Mouse (Mus musculus) retina, embryonic 14.5 days (tissue): ENCODE results near the gene Elovl1.

Experiments used
- DNase-seq: peaks from one replicate; pipeline ENCODE4 v3.0.0-alpha.2; 2015; ENCODE audit warnings: low spot score

Gene Elovl1

DNA sequence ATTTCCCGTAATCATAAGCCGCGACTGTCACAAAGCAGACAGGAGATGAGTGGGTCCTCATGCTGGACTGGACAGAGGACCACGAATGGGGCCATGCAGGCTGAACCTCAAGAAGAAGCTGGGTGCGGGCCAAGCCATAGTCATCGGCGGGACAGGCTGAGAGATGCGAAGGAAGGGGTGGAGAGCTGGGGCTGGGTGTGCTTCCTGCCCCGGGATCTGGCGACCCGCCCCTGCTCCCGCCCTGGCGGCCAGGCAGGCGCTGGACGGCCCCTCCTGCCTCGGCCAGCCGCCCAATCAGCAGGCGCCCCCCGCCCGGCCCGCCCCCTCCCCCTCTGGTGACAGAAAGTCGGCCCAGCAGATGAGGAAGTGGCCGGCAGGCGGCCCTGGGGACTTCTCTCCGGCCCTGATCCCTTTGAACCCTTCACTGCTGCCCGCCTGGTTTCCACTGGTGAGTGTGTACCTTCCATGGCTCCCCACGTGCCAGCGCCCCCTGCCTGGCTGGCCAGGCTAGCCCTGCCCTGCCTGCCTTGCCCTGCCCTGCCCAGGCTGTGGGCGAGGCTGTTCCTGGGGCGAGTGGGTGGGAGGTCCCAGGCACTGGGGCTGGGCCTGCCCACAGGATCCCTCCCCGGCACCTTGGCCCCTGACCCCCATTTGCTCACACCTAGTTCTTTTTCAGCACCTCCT lies at the start of gene Elovl1:
Gene Elovl1, plus strand, starts transcription at position 326 of the 684 bp plus-strand sequence.
- peak; percentile 87 for DNase-seq

DNA sequence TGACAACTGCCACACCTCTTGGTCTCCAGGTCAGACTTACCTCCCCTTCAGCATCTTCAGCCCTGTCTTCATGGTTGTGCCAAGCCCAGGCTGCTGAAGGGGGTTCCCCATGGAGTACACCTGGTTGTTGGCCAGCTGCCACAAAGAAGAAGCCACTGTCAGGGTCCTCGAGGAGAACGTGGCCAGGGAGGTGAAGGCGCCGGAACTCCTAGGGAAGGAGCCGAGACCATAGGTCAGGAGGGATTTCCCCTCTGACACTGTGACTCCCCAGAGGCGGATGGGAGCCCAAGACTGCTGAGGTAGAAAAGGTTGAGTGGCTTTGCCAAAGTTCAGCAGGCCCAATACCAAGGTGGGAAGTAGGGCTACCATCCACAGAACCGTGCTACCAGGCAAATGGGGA lies 44.6 kb upstream of the Elovl1 start:
- DNase-seq, result no peak

DNA sequence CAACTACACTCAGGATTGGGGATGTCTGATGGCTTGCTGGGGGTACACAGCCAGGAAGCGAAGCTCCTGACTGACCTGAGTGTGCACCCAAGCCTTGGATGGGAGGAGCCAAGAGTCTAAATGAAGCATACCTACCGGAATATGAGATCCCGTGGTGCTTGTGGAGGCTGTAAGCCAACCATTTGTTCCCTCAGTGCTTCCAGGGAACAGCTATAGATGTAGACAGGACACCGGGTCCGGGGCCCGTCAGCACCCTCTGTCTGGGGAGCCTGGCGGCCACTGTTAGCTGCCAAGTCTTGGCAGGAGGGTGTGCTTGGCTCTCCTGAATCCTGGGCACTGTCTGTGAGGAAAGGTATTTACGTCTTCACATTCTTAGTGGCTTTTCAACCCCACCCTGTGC lies 40.6 kb upstream of the Elovl1 start:
- no peak for DNase-seq

DNA sequence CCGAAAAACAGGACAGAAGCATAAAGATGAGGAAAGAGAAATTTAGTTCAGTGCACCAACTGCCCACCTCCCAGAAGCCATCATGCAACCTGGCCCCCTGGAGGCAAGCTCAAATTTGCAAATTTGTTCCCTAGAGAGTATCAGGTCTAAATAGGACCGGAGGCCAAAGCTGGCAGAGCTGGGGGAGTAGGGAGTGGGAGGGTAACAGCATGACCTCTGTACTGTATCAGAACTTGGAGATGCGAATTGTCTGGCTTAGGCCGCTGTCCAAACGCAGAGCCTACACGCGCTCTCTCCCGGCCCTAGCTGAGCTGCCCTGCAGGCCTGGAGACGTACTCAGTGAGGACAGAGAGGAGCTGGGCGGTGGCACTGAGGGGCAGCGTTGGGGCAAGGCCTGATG lies 37.7 kb upstream of the Elovl1 start:
- no peak for DNase-seq

DNA sequence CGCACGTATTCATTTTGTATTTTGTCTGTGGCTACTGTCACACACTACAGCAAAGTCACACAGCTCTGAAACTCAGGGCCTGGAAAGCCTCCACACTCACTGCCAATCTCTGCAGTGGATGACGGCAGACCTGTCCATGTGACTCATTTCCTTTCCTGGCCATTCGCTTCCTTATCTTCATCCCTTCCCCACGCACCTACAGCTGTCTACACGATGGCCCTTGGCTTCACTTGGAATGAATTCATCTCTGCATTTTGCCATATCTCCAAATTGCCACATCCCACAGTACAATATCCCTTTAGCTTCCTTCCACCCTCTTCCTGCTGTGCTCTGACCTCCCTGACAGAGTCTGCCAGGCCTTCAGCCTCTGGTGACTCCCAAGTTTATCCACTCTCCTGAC lies 33.4 kb upstream of the Elovl1 start:
- DNase-seq, result no peak

DNA sequence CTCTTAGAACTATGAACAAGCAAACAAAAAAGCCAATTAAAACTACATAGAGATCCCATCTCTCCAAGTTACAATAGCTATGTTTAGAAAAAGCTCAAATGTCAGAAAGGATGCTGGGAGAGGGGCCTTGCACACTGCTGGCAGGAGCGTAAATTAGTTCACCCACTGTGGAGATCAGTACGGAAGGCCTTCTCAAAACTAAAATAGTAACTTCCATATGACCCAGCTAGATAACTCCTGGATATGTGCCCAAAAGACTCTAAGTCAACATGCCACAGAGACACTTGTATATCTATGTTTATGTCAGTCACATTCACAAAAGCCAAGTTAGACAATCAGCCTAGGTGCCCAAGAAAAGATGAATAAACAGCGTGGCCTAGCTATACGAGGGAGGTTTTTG lies 32.6 kb upstream of the Elovl1 start:
- DNase-seq, result no peak

DNA sequence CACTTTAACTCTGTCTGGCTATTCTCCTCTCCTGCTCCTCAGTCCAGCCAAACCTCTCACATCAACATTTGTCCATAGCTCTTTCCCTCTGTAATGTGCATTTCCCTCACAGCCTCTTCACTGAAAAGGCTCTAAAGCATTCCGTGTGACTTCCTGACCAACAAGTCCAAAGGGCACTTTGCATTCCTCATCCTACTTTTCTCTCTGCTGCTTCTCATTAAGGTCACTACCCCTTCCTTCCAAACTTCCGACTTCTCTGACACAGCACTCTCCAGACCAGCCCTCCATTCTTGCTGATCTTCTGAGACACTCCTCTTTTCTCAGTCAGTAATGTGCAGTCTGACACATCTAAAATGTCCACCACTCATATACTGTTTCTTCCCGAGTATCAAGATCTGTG lies 31.5 kb upstream of the Elovl1 start:
- DNase-seq, result no peak

DNA sequence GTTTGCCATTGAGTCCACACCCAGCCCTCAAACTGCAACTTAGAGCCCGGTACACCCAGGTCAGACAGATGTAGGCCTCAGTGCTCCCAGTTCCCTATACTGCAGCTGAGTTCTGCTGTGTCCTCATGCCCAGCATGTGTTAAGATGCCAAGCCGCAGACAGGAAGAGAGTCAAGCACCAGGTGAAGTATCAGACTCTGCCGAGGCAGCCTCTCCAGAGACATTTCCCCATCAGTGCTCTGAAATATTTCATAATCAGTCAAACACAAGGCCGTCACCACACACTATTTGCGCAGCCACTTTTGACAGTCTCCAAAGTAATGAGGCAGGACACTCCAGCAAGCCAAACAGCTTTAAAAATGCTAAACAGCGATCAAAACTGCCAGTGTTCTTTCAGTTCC lies 29.5 kb upstream of the Elovl1 start:
- no peak for DNase-seq

DNA sequence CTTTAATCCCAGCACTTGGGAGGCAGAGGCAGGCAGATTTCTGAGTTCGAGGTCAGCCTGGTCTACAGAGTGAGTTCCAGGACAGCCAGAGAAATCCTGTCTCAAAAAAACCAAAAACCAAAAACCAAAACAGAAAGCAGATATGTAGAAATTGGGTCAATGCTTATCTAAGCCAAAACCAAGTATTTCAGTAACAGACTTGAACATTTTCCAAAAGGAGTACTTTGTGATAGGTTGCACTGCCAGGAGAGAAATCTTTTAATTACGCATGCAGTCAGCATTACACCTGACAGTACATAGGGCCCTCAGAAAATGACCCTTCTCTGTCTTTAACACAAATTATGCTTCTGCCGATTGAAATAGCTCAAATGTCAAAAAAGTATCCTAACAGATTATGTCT lies 26.5 kb upstream of the Elovl1 start:
- no peak for DNase-seq

DNA sequence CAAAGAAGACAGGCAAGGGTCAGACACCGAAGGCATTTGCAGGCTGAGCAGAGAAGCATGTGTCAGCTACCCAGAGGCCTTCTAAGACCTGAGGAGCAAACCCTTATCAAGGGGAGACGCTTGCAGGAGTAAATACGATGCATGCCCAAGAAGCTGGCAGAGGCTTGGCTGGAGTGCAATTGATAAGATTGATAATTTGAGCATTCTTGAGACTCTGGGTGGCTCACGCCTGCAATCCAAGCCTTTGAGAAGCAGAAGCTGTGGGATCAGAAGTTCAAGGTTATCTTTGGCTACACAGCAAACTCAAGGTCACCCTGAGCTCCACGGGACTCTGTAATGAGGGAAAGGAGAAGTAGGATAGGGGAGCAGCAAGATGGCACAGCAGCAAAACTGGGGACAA lies 26.0 kb upstream of the Elovl1 start:
- no peak for DNase-seq

DNA sequence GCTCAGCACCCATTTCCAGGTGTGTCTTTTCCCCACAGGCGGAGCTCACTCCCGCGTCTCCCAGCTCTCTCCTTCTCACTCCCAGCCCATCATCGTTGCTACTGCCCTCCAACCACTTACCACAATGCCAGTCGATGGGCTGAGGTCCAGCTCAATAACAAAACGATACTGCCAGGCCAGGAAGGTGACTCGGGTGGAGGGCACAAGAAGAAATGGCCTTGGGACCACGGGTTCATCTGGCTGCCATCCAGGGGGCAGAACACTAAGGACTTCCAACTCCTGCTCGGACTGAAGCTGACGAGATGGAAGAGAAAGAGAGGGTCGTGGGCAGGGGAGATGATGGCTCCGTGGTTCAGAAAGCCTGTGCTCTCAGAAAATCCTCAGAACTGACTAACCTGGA lies 25.2 kb upstream of the Elovl1 start:
- no peak for DNase-seq

DNA sequence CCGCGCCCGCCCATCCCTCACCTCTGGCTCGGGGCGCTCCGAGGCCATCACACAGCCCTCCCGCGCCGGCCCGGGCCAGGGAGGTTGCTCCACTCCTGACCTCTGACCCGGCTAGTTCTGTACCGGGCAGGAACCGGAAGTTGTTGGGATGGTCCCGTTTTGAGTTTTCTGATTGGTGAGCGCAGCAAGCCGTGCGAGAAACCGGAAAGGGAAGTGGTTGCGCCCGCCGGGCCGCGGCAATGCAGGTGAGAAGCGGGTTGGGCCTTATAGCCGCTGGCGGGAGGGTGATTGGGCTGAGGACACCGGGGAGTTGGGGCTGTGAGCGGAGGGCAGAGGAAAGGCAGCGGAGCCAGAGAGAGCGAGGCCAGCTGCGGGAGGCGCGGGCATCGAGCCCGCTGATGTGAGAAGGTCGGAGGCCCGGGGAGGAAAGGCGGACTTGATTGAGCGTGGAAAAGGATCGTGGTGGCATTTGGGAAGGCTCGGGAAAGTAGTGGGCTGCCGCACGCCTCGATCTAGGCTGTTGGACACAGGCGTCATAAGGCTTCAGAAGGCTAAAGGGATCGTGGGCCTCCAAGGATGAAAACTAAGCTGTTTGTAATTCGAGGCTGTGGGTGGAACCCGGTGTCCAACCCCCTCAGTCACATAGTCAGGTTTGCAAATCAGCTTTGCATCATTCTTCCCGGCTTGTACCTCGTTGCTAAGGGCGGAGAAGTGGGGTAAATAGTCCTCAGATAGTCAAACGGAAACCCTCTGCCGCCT lies 18.6 kb upstream of the Elovl1 start, which contains the start of the genes Szt2 and Med8:
Gene Szt2, minus strand, starts transcription at position 132 of the 759 bp plus-strand sequence.
Gene Med8, plus strand, starts transcription at position 196 of the 759 bp plus-strand sequence.
- DNase-seq, result peak; percentile 94

DNA sequence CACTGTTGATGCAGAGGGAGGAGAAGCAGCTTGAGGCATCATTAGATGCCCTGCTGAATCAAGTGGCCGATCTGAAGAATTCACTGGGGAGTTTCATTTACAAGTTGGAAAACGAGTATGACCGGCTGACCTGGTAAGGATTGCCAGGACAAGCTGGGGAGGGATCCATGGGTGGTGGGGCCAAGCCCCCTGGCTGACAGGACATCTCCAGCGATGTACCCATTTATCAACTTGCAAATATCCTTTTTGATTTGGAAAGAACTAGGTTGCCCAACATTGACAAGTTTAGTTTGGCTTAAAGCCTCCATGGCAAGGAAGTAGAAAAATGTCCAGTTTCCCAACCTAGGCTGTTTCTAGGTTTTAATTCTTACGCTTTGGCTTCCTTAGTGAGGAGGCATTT lies 17.0 kb upstream of the Elovl1 start:
- DNase-seq, result no peak

DNA sequence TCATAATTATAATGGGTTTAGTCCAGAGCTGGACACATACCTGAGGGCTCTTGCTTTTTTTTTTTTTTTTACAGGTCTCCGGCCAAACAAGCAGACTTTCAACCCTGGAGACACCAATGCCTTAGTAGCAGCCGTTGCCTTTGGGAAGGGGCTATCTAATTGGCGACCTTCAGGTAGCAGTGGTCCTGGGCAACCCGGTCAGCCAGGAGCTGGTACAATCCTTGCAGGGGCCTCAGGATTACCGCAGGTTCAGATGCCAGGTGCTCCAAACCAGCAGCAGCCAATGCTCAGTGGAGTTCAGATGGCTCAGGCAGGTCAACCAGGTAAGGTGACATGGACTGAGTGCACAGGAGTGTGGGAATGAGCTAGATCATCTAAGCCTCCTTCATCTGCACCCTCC lies 14.3 kb upstream of the Elovl1 start:
- DNase-seq, result no peak

DNA sequence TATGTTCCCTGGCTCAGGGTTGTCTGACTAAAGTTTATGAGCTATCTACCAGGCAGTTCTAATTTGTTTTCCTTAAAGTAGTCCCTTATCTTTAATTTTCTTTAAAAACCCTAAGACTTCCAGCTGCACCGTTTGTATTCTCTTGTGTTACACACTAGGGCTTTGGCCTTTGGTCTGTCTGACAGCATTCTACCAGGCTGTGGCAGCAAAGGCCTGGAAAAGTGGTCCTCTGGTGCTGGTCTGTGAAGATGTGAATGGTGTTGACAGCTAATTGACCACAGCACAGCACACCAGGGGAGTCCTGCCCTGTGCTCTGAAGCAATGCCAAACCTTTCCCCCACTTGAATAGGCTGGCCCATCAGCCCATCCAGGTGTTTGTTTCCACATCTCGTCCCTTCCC lies 12.1 kb upstream of the Elovl1 start:
- DNase-seq, result no peak

DNA sequence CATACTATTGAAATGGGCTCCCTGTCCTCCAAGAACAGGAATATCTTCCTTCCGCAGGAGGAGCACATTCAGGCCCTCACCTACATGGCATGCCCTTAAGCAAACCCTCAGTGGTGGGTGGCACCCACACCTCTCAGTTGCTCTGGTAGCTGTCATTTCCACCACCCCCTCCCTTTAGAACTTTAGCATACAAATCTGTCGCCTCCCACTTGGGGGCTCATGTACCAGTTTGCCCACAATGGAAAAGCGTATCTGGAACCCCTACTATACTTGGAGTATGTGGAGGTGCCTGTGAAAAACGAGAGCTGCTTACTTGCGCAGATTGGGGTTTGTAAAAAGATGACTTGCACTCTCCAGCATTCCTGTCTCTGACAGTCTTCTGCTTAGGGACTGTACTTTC lies 11.6 kb upstream of the Elovl1 start:
- no peak for DNase-seq

DNA sequence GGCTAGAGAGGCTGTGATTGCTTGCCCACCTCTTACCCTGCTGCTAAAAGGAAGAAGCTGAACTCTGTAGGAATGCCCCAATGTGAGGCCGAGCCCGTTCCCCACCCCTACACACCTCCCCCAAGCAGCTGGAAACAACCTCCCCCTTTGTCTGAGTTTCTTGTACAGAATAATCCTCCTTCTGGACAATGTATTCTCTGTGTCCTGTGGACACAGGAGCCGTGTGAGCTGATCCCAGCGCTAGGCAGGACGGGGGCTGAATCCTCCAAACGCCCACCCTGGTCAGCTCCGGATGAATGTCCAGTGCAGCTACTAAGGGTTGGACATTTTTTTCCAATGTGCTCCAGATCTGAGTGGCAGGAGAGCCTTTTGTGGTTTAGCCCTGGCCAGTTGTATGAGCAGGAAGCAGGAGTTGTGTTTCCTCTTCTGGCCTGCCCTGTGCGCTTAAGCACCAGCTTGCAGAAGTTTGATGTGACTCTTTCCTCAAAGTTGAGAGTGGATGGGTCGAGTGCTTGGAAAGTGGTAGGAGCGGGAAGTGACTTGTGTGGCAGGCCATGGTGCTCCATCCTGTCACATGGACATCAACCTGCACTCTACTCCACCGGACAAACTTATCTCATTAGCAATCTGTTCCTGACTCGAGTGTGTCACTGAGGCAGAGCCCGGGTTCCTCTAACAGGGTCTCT lies 10.6 kb upstream of the Elovl1 start:
- no peak for DNase-seq

DNA sequence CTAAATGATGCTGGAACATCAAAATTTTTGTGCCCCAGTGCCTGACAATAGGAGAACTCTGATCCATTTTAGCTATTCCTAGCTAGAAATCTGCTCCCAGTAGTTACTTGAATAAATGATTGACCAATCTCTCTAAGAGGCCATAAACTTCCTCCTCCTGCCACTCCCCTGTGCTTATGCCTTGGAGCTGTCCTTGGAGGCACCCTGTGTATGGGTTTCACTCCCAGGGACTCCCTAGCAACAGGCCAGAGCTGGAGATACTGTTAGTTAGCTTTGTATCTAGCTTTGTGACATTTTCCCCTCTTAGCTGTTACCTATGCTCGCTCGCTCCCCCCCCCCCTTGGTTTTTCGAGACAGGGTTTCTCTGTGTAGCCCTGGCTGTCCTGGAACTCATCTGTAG lies 6.5 kb upstream of the Elovl1 start:
- DNase-seq, result no peak

DNA sequence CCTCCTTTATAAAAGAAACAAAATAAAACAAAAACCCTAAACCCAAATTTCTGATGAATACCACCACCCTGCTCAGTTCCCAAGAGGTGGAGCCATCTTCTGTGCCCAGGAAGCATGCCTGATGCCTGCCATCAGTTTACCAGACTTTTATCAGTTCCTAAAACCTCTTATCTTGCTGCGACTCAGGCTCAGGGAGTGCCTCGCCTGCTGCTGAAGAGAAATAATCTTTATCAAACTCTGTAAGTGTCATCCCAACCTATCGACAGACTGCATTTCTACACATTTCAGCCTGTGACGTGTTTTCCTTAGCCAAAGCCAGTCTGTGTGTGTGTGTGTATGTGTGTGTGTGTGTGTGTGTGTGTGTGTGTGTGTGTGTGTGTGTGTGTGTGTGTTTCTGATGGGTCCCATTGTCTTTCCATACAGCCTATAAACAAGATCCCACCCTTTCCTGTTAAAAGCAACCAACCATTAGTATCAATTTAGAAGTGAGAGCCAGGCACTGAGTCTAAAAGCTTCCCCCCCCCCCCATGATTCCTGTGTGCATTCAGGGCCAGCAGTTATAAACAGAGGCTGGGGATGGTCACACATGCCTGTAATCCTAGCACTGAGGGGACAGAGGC lies 3.2 kb upstream of the Elovl1 start:
- DNase-seq, result no peak

DNA sequence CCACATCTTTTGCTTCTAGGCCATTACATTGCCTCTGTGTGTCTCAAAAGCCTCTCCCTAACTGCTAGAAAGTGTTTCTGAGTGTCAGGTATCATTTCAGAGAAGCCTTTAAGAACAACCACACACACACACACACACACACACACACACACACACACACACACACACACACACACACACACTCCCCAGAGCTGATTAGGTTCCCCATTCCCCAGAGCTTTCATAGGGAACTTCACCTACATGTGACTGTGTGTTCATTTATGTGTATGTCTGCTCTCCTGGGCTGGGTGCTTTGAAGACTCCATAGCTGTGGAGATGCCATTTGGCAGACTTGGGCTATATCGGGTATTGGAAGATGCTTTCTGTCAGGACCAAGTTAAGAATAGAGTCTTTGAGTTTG lies 2.5 kb upstream of the Elovl1 start:
- DNase-seq, result no peak

DNA sequence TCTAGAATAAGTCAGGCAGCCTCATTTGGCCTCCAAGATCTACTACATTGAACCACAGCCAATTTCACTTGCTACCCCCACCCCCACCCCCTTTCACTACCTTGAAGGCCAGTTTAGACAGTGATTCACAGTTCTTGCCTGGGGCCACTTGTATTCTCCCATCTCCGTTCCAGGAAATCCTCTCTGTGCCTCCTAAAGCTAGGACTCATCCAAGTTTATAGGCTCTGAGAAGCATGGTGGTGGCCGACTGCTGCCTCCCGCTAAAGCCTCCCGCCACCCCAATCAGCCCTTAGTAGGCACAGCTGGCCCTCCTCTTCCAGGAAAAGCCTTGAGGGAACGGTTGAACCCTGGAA lies 502 bp upstream of the Elovl1 start:
- DNase-seq, result no peak

DNA sequence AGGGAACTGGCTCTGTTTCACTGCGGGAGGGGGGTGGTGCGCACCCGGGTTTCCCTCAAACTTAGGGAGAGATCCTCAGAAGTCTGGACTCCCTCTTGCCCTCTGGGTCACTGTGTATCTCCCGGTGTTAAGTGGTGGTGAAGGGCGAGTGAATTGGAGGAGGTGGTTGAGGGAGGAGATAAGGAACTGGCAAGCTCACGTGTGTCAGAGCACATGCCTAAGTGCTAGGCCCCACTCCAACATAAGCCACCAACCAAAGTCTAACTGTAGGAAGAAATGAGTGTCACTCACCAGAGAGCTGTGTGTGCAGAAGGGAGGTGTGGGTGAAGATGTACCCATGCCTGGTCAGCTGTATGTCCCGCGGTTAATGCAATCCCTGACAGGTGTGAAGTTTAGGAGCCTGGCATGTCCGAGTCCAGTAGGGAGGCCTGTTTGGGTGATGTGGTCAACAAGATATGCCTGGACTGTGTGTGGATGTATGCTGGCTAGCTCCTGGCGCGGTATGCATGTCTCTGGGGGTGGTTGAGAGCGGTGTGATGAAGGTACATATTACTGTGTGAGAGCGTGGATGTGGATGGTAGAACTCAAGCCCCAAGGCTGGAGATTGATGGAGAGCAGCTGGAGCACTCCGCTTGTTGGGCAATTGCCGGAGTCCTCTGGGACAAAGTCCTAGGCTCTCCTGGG lies 780 bp downstream of the Elovl1 start:
- no peak for DNase-seq
